Mouse (Mus musculus): ENCODE data around the gene Mfsd4b4.
"Not testable (repeated sequence)": the region's sequence is repeated elsewhere in the genome, so short reads cannot be mapped to it uniquely, and the experiment has no call there.

Gene Mfsd4b4

GRCm38 (mm10) chr10:39898874-39899371 lies at the start of gene Mfsd4b4:
Gene Mfsd4b4, minus strand, starts transcription at chr10:39899238.
- peak; percentile 86 for DNase-seq (ENCODE audit: low read depth, low spot score)

DNA sequence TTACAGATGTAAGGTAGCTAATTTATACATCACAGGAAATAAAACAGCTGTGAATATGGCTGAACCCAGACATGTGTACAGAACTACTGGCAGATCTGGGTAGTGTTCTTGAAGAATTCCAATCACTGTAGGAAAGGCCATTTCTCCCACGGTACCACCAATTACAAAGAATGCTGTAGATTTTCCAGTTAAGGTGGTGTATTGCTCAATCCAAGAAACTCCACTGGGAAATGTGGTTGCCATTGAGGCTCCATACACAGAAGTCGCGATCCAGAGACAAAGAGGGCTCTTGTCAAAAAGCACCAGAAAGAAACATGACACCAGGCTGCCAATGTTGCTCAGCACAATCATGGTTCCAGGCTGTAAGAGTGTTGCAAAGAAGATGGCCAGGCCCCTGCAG lies 48.2 kb upstream of the Mfsd4b4 start:
- DNase-seq (ENCODE audit: low read depth, low spot score) = not testable (repeated sequence)

DNA sequence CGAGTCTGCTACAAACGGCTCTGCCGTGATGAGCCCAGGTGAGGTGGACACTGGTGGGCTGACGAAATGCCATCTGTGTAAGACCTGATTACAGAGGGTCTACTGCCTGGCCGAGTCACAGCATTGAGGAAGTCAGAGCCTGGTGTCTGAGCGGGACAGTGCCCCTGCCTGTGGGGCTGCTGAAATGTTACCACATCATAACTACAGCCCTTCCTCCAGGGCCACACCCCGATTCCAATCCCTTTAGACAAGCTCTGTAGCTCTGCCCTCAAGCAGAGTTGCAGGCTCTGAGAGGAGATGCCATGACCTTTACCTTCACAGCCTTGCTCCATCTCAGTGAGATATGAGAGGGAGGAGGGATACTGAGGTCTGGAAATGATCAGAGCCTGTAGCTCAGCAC lies 37.5 kb upstream of the Mfsd4b4 start:
- DNase-seq (ENCODE audit: low read depth, low spot score) = no peak

DNA sequence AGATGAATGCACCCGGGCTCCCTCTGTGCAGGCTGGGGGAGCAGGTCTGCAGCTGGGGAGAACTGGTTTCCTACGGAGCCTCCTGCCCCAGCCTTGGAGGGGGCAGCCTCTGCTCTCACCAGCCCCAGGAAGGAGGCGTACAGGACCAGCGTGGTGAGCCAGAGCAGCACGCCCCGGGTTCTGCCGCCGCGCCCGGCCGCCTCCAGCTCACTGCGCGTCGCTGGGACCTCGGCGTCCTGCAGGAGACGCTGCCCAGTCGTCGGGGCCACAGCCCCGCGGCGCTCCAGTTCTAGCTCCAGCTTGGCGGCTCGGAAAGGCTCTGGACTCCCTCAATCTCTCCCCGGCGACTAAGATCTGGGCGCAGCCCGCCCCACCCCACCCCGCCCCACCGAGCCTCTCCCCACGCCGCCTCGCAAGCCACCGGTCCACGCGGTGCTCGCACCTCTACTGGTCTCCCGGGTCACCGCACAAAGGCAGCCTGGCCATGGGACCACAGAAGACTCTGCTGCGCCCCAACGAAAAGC lies 27.6 kb upstream of the Mfsd4b4 start, which contains the start of gene Mfsd4b2:
TSS of gene Mfsd4b2 (minus strand) at position 308 of the 524 bp plus-strand sequence.
- no peak for DNase-seq (ENCODE audit: low read depth, low spot score)

GRCm38 (mm10) chr10:39924556-39924955 lies 25.5 kb upstream of the Mfsd4b4 start:
- DNase-seq (ENCODE audit: low read depth, low spot score) = not testable (repeated sequence)

DNA sequence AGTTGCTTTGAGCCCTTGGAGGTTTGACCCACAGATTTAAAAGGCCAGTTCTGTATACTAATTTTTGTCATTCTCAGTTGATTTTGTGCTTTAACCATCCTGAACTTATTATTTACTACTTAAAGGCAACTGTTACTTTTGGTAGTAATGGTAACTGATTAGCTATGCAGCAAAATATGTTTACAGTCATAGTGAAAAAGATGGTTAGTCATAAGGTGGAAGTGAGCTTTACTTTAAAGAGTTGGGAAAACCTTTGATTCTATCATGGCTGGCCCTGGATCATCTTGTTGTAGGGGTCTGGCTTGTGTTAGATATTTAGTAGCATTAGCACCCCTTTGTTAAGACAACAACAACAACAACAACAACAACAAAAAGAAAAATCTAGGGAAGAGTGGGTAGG lies 13.6 kb upstream of the Mfsd4b4 start:
- DNase-seq (ENCODE audit: low read depth, low spot score) = no peak

DNA sequence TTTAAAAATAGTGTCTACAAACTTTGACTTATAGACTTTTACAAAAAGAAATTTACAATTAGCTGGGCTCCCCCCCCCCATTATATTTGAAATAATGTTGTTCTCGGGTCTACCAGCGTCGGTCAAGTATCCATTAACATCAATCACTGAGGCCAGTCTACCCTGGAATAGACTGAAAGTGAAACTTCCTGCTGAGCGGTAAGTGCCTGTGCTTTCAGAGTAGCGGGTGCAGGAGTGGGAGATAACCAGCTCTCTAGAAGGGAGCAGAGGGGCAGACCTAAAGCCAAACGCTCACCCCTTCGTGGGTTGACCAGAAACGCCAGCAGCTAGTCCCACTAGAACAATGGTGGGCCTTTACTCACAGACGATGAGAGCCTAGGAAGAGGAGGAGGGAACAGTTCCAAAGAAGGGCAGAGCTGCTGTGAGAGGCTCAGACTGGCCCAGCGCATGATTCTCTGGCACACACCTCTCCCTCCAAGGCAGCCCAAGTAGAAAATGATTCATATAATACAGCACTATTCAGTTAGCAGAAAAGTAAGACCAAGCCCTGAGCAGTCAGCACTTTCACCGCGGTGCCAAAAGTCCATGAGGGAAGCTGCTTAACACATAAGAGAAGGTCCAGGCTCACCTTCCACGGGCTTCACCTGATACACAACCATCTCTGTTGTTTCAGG lies 9.9 kb upstream of the Mfsd4b4 start:
- no peak for DNase-seq (ENCODE audit: low read depth, low spot score)

GRCm38 (mm10) chr10:39906799-39907658 lies 8.0 kb upstream of the Mfsd4b4 start:
- no peak for DNase-seq (ENCODE audit: low read depth, low spot score)

DNA sequence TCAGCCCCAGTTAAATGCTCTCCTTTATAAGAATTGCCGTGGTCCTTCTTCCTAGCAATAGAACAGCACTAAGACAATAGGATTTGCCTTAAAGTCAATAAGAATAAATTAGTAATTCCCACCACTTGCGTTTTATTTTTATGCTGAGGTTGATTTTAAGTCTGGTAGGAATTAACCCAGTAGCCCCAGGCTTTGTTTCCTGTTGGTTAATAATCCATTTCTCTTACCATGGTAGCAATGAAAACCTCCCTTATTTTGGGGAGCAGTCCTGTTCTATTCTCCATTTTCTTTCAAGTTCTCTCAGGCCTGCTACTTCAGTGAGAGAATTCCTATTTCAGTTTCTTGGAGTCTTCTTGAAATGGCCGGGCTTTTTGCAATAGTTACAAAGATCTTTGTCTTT lies 5.2 kb upstream of the Mfsd4b4 start:
- DNase-seq (ENCODE audit: low read depth, low spot score) = no peak

DNA sequence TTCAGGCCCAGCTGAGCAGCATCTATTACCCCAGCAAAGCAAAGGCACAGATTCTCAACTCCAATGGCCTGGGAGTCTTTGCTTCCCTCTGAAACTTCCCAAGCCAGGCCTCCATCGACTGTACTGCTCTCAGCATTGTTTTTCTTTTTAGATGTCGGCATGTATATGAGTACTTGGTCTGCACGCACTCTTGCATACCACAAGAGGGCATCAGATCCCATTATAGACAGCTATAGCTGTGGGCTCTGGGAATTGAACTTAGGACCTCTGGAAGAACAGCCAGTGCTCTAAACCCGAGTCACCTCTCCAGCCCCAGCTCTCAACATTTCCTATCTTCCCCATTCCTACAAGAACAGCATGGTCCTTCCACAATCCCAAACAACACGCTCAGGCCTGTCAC lies 2.5 kb downstream of the Mfsd4b4 start:
- no peak for DNase-seq (ENCODE audit: low read depth, low spot score)

GRCm38 (mm10) chr10:39893702-39894697 lies 5.0 kb downstream of the Mfsd4b4 start:
- DNase-seq (ENCODE audit: low read depth, low spot score) = no peak

DNA sequence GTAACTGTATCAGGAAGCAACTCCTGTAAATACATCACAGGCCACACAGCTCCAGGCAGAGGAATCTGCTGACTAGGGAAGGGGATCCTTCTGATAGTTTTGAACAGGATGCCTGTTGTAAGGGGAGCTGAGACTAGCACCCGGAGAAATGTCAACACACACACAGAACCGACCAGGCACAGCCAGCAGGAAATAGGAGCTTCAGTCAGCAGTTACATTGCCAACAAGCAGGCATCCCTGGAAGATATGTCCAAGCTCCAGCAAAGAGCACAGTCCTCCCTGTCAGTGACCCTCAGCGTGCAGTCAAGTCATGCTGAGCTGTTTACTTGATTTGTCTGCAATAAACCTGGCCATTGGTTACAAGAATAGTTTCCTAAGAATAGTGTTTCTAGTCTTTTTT lies 10.4 kb downstream of the Mfsd4b4 start:
- DNase-seq (ENCODE audit: low read depth, low spot score) = no peak

DNA sequence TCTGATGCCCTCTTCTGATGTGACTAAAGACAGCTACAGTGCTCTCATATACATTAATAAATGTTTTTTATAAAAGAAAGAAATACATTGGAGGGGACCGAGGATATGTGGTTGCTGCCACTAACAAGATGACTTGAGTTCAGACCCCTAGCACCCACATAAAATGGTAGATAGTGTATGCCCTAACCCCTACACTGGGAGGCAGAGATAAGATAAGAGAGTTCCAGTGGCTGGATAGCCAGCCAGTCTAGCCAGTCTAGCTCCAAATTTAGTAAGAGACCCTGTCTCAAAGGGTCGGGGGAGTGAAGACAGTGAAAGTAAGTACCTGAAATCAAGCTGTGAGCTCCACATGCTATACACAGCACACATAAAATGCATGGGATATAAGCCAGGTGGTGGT lies 33.5 kb downstream of the Mfsd4b4 start:
- no peak for DNase-seq (ENCODE audit: low read depth, low spot score)

GRCm38 (mm10) chr10:39842621-39843020 lies 56.4 kb downstream of the Mfsd4b4 start:
- DNase-seq (ENCODE audit: low read depth, low spot score) = no peak
